Mouse (Mus musculus) cerebellum, adult 11-12 months (tissue): ENCODE results near the gene Abhd16a.

ENCODE experiments used
- DNase-seq: peaks from one replicate; pipeline ENCODE4 v3.0.0; 2022

Abhd16a gene

GRCm38 (mm10) chr17:35088825-35089644, at the start of gene Abhd16a:
Abhd16a (plus strand) TSS chr17:35089263.
- DNase-seq: peak; percentile 96

- DNase-seq: no peak
Measured at GRCm38 (mm10) chr17:35043794-35044193, 45.3 kb upstream of the Abhd16a start.

- no peak for DNase-seq
Measured at GRCm38 (mm10) chr17:35044904-35045806, 43.9 kb upstream of the Abhd16a start.

DNA sequence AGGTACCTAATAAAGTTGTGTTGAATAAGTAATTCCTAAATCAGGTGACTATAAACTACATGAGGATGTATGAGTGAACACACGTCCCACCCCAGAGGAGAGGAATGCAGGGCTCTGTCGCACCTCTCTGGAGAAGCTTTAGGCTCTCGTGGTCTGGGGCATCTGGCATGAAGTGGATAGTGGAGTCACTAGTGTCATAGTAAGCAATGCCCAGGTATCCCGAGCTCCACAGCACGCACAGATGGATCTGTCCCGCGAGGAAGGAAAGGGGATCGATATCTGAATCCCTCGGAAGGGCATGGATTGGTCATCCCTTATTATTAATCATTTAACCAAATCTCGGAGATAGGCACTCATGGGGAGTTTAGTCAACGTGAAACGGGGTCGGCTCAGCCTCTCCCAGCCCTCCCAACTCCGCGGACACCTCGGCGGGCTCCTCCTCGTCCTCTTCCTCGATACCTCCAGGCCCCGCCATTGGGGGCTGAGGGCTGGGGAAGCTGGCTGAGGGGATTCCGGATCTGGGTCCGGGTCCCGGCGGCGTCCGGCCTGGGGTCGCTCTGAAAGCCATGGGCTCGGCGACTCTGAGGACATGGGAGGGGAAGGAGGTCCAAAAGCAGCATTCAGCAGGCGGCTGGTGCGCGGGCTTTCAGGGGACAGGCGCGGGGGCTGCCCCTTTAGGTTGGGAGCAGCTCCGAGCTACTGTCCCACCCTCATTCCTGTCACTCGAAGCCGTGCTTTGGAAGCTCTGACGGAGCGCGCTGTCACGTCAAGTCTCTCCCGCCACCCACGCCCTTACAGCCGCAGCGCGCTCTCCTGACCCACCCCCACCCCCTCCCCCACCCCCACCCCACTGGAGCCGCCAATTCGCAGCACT, 43.0 kb upstream of the Abhd16a start:
- DNase-seq: no peak

- peak; percentile 97 for DNase-seq
Measured at GRCm38 (mm10) chr17:35046681-35047455, 42.2 kb upstream of the Abhd16a start, which contains the start of gene Msh5. Msh5 (minus strand) TSS chr17:35046745.

GRCm38 (mm10) chr17:35047688-35048087, 41.4 kb upstream of the Abhd16a start:
- DNase-seq: no peak

GRCm38 (mm10) chr17:35048149-35048931, 40.7 kb upstream of the Abhd16a start:
- DNase-seq: no peak

DNA sequence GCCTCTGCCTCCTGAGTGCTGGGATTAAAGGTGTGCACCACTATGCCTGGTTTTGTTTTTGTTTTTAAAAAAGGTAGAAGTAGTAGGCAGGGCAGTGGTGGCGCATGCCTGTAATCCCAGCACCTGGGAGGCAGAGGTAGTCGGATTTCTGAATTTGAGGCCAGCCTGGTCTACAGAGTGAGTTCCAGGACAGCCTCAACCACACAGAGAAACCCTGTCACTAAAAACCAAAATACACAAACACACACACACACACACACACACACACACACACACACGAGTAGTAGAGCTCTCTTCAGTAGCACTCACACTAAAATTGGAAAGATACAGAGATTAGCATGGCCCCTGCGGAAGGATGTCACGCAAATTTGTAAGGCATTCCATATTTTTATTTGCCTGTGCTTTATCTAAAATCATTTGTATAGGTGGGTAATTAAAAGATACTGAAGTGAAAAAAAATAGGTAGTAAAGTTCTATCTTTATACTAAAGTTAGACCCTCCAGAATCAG, 40.1 kb upstream of the Abhd16a start:
- DNase-seq: no peak

GRCm38 (mm10) chr17:35049561-35050016, 39.5 kb upstream of the Abhd16a start, which contains the start of gene Clic1:
Clic1 (plus strand) TSS chr17:35049966.
- peak; percentile 38 for DNase-seq

DNA sequence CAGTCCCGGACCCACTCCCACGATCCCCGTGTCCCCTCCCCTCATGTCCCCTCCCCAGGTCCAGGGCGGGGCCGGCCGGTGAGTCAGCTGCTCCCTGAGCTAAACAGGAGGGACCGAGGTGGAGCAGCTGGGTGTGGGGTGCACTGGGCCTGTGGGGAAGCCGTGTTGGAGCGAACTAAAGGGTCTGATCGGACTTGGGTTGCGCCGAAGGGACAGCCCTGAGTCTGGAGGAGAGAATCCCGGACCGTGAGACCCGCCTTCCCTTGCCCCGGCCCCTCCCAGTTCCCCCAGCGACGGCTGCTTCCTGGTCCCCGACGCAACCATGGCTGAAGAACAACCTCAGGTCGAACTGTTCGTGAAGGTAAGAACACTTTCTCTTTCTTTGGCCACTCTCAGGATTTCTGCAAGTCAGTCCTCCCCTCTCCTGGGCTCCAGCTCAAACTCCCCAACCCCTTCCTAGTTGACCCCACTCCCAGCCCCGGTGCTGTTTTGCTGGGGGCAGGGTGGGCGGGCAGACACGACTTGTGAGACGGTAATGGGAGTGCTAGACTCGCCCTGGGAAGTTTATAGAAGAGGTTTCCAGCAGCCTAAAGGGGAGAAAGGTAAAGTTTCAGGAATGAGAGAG, 38.8 kb upstream of the Abhd16a start:
- peak; percentile 49 for DNase-seq

DNA sequence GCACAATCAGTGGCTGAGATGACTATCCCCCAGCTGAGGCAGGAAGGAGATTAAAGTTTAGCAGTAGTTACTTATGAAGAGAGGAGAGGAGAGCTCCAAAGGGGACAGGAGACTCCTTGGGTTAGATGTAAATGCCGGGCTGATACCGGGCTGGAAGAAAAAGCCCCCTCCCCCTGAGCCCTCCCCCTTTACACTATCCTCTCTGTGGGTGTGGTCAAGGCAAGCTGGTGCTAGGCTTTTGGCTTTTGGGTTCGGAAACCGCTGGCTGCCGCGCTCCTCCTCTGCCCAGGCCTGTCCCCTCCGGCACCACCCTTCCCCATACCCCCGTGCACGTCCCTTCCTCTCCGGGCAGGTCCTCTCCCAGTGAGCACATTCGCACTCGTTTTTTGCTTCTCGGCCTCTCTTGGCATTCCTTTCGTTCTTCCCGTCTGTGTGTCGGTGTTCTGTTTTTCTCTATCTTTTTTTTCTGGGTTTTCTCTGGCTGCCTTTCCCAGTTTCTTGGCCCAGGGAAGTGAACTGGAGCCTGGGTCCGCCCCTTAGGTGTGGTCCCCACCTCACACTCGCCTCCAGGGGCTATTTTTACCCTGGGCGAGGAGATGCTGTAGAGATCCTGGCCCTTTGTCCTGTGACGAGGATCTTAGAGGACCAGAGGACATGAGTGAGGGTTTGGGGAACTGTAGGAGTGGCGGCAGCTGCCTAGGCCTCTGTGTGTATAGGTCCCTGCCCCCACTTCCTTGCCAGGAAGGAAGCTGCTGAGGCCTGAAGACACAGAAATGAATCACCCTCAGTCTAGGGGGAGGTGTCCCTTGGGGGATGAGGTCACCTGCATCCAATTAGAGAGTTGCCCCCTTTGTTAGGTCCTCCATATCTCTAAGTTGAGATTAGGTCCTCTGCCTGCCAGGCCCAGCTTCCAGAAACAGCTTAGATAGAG, 37.6 kb upstream of the Abhd16a start:
- peak; percentile 63 for DNase-seq

- DNase-seq: peak; percentile 31
Measured at GRCm38 (mm10) chr17:35052271-35052798, 36.7 kb upstream of the Abhd16a start.

DNA sequence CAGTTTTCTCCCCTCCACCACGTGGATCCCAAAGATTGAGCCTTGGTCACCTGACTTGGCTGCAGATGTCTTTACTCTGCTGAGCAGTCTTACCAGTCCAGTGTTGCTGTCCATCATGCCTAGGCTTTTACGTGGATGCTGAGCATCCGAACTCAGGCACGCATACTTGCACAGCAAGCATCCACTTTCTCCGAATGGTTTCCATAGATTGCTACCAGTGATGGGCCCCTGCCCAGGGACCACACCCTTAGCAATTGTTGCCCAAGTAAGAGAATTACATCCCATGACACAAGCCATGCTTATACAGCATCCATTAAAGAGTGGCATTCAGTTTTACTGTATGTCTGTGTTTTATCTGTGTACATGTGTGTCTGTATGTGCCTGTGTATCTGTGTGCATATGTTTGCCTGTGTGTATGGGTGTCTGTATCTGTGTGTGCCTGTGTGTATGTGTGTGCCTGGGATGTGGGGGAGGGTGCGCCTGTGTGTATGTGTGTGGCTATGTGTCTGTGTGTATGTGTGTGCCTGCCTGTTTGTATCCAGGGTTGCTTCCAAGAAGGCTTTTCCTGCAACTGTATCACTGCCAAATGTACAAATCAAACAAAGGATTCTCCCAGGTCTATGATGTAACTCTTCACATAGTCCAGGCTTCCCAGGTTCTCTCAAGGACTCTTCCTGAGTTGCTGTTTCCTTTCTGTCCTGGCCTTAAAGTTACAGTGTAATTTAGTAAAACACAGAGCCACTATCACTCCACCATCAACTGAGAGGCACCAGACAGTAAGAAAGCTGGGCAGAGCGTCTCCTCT, 33.2 kb upstream of the Abhd16a start:
- DNase-seq: no peak

DNA sequence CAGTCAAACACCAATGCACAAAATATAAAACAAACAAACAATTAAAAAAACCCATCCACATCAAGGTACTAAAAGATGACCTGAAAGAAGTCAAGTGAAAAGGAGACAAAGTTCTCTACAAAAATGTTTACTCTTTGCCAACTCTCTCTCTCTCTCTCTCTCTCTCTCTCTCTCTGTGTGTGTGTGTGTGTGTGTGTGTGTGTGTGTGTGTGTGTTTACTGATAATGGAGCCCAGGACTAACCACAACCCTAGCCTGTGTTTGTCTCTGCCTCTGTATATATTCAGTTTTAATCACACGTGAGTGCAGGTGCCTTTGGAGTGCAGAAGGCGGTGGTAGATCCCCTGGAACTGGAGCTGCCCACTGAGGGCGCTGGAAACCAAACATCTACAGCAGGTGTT, 32.0 kb upstream of the Abhd16a start:
- DNase-seq: no peak

DNA sequence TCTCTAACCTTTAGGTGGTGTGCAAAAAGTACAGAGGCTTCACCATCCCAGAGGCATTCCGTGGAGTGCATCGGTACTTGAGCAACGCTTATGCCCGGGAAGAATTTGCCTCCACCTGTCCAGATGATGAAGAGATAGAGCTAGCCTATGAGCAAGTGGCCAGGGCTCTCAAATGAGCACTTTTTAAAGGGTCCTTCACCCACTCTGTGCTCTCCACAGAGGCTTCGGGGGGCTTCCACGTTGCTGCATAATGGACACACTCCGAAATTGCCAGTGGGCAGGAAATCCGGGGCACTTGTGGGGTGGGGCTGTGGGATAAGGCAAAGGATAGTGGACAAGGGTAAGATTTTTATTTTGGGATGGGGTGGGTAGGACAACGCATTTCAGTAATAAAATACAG, 30.7 kb upstream of the Abhd16a start:
- peak; percentile 37 for DNase-seq

DNA sequence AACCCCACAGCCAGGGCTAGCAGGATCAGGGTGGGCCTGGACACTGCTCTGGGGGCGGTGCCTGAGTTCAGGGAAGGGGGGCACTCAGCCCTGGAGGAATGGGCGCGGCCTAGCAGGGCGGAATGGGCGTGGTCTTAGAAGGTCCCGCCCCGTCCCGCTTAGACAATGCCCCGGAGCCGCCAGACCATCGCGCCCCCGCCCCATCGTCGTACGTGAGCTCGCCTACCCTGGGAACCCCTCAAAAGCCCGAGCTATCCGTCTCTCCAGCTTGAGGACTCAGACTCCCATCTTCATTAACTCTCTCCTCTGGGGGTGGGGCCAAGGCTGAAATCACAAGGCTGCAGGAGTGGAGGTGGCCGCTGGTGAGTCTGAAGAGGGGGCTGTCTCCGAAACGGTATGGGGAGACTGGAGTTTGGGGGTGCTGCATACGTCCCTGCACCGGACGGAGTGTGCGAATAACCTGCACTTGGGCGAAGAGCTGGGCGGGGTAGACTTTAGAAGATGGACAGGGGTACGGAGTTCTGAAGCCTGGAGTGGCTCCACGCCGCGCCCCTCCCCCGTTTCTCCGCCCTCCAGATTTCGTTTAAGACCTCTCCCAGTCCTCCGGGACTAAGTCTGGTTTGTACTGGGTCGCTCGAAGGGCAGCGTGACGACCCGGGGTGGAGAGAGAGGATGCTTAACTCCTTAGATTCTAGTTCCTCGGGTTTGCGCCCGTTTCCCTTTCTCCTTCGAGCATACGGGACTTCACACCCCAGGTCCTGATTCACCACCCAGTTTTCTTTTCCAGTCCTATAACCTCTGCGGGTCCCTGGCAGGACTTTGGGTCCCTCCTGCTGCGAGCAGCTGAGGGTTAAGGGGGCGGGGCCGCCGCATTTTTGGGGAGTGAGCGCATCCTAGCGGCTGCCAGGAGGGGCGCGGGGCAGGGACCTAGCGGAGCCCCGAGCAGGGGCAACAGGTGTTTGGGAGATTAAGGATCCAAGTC, 29.9 kb upstream of the Abhd16a start, which contains the start of gene Ddah2:
Gene Ddah2, plus strand, starts transcription at position 125 of the 982 bp plus-strand sequence.
- peak; percentile 84 for DNase-seq
